Mouse (Mus musculus): ENCODE results near the gene Ttll1. TPM values are rescaled to one million over a fixed set of nuclear protein-coding genes. Genes with fewer than 3 reads are reported as not detected.

Gene Ttll1
- polyA plus RNA-seq, 1 experiment from 2014 or later = 8.9 TPM

DNA sequence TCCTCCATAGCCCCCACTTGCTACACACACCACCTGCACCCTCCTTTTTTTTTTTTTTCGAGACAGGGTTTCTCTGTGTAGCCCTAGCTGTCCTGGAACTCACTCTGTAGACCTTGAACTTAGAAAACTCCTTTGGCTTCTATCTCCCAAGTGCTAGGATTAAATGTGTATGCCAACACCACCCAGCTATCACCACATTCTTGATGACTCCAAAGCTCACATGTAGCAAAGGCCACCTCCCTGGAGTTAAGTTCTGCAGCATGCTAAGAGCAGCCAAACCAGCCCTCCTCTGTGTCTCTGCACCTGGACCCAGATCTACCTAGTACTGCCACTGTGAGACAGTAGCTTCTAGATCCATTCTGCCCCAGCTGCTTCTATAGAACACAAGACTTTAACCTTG lies 53.2 kb downstream of the Ttll1 start:
- DNase-seq (ENCODE audit: low spot score) = no peak

DNA sequence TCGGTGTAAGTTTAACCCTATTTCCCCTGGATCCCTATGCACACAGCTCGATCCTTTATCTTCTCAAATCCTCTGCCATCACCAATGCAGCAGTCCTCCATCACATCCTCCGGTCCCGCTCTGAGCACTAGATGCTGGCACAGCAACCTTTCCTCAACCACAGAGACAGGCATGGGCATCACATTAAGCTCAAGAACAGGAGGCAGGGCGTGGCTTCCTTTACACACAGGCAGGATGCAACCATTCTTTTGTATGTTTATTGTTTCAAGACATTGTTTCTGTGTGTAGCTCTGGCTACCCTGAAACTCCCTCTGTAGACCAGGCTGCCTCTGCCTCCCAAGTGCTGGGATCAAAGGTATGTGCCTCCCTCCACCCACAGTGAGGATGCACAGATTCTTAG lies 55.1 kb downstream of the Ttll1 start:
- DNase-seq (ENCODE audit: low spot score) = no peak

DNA sequence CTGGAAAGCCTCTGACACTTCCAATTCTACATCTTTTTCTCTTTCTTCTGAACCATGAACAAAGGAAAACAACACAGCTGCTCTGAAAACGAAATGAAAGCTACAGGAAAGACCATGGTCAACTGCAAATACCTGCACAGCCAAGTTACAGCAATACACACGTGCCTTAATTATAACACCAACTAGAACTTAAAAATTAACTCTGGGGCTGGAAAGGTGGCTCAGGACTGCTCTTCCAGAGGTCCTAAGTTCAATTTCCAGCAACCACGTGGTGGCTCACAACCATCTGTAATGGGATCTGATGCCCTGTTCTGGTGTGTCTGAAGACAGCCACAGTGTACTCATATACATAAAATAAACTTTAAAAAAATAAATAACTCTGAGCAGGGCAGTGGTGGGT lies 55.7 kb downstream of the Ttll1 start:
- no peak for DNase-seq (ENCODE audit: low spot score)

DNA sequence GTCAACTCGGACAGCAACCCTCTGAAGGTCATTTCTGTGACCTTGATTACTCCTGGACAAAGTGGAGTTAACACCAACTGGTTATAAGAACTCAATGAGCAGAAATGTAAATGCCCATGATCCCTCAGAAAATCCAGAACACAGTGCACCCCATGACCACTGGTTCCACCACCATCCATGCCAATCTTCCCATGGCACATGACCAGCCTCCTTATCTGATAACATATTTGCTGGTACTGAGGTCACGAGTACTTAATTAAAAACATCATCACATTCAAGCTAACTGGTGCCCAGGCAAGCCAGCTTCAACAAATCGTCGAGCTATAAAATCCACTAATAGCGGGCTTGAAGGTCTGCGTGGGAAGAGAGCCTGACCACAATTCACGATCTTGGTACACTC lies 56.3 kb downstream of the Ttll1 start:
- no peak for DNase-seq (ENCODE audit: low spot score)

DNA sequence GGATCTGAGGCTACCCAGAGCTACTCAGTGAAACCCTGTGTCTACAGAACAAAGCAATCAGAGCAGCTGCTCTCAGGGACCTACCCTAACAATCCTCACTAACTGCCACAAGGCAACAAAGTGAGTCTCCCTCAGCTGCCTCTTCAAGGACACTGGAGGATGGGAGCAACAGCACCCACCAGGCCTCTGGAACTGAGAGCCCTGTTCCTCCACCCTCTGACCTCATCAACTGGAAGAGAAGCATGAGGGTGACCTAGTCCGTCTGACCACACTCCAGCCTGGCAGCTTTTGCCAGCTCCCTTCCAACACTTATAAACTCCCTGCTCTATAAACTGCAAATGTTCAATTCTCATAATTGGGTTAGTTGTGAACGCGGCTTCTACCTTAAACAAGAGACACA lies 56.8 kb downstream of the Ttll1 start:
- DNase-seq (ENCODE audit: low spot score) = no peak

DNA sequence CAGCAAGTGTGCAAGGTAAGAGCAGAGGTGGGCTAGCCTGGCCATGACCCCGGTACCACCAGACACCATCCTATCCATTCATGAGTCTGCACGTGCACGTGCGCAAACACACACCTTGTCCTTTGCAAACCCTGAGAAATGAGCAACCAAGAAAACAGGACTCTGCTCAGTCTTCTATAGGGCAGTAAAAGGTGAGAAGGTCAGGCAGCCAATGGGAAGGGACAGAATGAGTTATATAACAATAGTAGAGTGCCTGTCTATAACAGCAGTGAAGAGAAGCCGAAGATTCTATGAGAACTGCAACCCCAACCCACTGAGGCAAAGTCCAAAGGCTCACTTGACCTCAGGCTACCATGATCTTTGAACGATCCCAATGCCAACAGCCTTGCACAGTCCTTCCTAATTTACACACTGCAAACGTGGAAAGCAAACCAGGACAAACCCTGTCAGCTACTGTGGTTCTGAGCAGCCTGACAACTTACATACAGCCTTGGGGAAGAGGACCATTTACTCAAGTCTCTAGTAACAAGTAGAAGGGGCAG lies 58.4 kb downstream of the Ttll1 start:
- DNase-seq (ENCODE audit: low spot score) = no peak

DNA sequence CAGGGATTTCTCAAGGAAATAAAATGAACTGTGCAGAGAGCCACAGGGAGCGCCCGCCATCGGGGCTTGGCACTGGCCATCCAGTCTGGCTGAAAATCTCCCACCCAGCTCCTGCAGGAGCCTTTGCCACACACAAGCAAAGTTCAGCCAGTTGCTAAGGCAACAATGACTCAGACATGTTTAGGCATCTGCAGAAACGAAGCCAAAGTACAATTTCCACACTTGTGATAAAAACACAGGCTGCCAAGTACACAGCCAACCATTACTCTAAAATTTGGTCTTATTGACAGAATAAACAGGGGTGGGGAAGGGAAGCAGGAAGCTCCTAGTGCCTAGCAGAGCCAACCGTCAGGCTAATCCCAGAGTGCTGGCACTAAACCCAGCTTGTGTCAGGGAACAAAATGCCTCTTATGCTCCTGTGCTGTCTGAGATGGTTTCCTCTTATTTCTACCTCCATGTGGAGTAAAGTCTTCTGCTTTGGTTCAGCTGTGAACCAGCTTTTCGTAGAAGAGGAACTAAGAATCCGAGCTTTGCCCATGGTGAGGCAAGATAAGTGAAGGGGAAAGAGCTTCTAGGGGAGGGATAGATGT lies 59.0 kb downstream of the Ttll1 start:
- DNase-seq (ENCODE audit: low spot score) = no peak

DNA sequence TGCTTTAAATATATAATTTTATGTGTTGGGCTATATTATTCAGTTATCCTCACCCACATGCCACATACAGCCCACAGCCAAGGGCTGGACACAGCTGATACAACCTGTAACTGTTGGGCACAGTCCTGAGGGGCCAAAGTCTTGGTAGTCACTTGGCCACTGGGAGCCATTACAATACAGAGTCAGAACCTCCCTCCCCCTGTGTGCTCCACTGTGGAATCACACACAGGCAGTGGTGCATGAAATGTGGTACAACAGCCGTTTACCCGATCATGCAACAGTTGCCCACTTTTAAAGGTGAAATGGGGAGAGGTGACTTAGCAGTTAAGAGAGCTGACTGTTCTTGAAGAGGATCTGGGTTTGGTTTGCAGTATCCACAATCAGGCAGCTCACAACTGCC lies 60.7 kb downstream of the Ttll1 start:
- DNase-seq (ENCODE audit: low spot score) = no peak

DNA sequence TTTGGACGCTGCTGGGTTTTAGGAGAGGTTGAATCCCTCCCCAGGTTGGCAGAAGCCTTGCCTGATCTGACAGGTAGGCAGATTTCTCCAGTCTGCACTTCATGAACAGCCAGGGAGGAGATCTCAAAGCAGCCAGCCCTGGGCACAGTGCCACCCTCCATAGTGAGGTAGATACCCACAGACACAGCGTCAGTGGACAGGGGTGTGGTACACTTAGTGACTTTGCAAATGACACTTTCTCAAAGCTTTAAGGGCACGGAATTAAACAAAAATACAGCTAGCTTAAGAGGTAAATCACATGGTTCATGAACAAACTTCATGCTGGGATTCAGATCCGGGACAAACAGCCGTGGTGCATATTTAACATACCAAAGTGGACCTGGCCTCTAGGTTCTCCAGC lies 62.0 kb downstream of the Ttll1 start:
- DNase-seq (ENCODE audit: low spot score) = no peak

DNA sequence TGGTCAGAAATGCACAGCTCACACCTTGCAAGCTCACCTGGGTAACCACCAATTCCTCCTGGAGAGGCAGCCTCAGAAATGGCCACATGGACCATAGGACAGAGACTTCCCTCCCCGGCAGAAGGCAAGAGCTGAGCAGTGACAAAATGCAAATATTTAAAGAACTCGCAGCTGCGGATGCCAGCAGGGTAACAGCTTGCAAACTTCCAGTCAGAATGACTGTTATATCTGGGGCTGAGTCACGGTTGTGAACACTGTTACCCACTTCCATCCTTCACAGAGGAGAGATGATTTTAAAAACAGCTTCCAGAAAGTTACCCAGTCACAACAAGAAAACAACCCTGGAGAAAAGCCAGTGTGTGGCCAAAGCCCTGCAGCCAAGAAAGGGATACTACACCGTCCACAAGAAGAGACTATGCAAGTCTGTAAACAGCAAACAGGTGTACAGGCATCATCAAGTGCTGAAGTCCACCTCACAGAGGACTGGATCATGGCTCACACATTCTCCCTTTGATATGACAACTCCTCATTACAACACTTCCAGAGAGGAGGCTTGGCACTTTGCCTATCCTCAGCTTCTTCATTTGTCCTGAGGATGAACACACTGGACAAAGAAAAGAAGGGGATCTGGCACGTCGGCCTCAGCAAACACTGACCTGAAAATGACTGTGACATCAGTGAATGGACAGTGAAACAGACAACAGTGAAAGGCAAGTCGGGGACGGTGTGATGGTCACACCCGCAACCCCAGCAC lies 62.7 kb downstream of the Ttll1 start:
- DNase-seq (ENCODE audit: low spot score) = no peak

DNA sequence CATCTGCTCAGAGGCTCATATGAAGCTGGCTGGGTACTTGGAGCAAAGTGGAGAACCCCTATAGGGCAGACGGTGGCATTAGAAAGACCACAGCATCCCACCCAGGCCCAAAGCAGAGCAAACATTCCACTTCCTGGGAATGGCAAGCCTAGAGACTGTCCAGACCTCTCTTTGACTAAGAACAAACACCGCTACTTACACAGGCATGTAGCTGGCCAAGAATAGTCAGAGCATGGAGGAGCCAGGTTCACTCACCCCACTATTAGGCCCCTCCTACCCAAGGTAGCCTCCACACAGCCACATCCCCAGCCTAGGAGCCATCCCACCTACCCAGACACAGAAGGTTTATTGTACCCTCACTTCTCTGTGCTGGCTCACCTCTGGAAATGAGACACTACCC lies 64.8 kb downstream of the Ttll1 start:
- DNase-seq (ENCODE audit: low spot score) = no peak

DNA sequence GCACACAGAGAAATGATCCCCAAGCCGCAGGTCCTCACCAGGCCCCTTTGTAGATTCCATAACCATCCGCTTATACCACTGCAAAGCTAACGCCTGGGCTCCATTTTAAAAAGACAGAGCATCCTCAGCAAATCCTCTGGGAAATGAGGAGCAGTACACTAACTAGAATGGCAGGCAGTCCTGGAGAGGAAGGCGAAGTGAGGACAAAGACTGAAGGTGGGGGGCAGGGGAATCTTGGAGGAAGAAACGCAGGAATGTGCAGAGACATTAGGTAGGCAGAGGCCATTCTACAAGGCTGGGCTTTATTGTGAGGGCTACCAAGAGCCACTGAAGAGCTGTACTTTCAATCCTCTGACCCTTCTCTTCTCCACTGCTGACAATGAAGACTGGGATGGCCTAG lies 65.3 kb downstream of the Ttll1 start:
- no peak for DNase-seq (ENCODE audit: low spot score)

DNA sequence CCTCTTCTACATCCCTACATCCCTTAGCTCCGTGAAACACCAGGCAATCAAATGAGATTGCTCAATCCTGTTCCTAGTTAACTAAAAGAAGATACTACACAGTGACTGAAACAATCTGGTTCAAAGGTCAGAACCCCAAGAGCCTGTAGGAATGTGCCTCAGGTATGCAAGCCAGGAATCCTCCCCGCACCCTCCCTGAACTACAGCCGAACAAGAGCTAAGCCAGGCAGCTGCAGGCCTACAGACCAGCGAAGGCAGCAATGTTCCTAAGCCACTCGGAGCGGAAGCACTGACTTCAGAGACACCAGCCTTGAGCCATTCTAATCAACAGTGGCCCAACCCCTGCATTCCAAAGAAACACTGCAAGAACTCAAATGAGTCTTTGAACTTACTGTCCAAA lies 66.3 kb downstream of the Ttll1 start:
- DNase-seq (ENCODE audit: low spot score) = no peak

DNA sequence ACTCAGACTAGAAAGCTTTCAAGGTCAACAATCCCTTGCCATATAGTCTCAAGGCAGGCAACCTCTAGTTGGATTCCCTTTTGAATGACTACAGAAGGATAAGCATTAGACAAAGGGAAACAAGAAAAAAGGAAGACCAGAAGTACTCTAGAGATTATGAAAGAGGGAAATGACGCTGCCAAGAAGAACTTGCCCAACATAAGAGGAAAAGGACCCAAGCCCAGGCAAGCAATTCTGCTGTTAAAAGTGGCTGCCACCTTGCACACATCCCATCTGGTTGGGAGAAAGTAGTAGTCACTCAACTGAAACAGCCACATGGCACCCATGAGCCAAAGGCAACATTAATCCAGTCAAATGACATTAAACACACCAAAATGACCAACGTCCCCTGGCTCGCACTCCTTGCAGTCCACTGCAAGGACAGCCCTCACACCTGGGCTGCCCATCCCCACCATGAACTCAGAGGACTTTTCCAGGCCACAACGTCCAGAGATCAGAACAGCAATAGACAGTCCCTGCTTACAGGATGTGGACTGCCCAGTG lies 68.1 kb downstream of the Ttll1 start:
- no peak for DNase-seq (ENCODE audit: low spot score)

DNA sequence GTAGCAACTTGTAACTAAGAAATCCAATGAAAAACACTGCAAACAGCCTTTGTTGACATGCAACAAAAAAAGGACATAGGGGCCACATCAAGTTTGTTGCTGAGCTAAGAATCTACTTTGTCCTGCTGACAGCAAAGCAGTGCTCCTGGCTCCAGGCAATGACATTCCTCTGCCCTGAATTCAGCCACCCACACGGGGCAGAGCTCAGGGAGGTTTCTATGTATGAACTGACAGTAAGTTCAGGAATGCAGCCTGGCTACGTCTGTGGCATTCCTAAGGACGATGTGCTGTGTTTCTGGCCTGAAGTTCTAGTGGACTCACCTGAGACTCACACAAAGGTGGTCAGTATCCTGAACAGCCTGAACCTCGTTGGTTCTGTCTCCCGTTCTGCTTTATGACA lies 70.0 kb downstream of the Ttll1 start:
- DNase-seq (ENCODE audit: low spot score) = no peak

DNA sequence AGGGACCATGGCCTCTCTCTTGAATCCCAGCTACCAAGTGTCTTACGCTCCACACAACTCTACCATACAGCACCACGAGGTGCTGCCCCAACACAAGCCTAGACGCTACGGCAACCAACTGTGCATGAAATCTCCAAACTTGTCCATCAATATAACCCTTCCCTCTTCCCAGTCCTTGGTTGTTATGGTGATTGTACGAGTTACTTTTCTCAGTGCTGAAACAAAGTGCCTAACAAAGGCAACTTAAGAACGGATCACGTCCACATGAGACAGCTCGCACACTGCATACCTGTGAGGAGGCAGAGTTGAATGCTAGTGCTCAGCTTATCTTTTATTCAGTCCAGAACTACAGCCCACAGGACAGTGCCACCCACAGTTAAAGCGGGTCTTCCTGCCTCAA lies 74.2 kb downstream of the Ttll1 start:
- no peak for DNase-seq (ENCODE audit: low spot score)

DNA sequence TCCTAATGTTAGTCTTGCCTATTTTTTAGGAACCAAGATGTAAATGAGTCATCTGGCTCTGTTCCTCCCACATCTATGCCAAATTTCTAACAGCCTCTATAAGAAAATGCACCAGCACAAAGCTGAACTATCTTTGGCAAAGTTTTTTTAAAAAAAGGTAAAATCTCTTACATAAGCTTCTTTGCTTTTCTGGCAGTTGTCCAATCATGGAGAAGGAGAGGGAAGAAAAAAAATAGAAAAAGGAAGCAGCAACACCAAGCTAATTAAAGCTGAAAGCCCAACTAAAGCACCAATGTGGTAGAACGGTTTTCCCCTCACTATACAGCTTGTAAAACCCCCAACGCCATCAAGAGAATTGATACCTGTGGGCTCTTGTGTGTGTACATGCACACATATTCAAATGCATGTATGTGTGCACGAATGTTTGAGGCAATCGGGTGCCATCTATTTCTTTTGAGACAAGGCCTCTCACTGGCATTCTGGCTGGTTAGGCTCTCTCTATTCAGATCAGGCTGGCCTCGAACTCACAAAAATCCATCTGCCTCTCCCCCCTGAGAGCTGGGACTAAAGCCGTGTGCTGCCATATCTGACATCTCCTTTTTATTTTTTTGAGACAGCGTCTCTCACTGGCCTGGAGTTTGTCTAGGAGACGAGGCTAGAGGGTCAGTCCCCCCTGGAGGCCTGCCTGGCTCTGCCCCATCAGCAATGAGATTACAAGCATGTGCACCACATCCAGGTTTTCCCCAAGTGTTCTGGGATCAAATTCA lies 75.2 kb downstream of the Ttll1 start:
- DNase-seq (ENCODE audit: low spot score) = no peak

DNA sequence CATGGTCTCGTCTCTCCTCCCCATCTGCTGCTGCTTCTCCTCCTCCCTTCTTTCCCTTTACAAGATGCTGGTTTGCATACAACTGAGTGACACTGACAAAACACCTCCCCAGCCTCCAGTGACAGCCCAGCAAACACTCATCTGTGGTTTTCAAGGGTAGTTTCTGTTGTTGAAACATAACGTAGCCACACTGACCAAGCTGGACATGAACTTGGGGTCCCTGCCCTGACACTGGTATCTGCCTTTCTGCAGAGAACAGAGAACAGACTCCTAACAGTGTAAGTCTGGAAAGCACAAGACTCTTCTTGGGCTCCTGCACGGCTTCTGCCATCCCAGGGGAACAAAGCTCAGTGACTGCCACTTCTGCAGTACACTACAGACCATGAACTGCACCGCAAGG lies 76.0 kb downstream of the Ttll1 start:
- DNase-seq (ENCODE audit: low spot score) = no peak
